Mouse (Mus musculus) kidney, adult 2 months (tissue): Measurements from ENCODE around the gene Gtf2i.

Experiments
- CTCF ChIP-seq: fragments of 200-500 bp; conservative IDR thresholded peaks from 2 replicates; pipeline ENCODE4 v1.5.1; 2011; ENCODE audit warnings: low read depth, mild to moderate bottlenecking, control low read depth, low read length, moderate library complexity, mixed read lengths; ENCODE audit not compliant: insufficient read depth, insufficient read length
- POLR2A ChIP-seq: fragments of 200-500 bp; IDR thresholded peaks from one replicate; pipeline ENCODE4 v1.6.1; 2011; ENCODE audit warnings: low read depth, low read length, control low read depth

- TF ChIP-seq CTCF (peak; percentile 48), POLR2A (no peak)
Measured at GRCm38 (mm10) chr5:134345449-134345848, 30.9 kb upstream of the Gtf2i start.
